Mouse (Mus musculus) cerebellum, postnatal 25 days (tissue): ENCODE results near the gene Ptprj.

Experiments
- DNase-seq, 2 experiments: peaks; one replicate each; pipeline ENCODE4 v3.0.0; 2021; ENCODE audit warnings: mixed read lengths in 2 of 2

Ptprj gene

DNA sequence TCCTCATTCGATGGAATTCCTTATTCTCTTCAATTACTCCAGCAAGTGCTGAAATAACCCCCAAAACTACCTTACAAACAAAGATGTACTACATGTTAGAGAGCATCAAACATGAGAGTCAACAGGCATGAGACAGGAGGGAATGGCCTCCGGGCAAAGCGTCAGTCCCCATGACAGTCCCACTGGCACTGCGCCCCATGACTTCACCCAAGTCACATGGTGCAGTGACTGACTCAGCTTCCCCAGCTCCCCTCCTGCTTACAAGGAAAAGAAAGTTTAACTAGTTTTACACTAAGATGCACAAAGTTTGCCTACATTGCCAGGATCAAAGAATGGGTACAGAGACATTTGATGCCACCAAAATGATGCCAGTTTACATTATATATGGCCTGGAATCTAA is 71.2 kb downstream of the Ptprj start:
- peak in 1 of 2 experiments; percentile 58 for DNase-seq

DNA sequence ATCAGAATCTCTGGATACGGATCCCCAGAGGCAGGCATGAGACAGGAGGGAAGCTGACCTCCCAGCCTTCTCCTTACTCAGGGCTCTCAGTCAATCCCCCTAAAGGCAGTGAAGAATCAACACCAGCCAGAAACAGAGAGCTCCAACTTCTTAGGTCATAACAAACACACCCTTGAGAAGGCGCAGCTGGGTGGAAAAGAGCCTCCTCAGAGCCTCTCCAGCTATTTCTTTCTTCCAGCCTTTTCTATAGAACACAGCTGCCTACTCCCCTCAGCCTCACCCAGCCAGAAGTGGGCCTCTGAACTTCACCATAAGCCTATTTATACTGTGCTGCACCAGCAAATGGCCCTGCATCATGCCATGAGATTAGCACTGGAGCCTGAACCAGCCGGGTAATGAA is 74.3 kb downstream of the Ptprj start:
- DNase-seq, result no peak

- peak; percentile 91 to 93 for DNase-seq
Measured at GRCm38 (mm10) chr2:90504731-90505171, 75.7 kb downstream of the Ptprj start.

DNA sequence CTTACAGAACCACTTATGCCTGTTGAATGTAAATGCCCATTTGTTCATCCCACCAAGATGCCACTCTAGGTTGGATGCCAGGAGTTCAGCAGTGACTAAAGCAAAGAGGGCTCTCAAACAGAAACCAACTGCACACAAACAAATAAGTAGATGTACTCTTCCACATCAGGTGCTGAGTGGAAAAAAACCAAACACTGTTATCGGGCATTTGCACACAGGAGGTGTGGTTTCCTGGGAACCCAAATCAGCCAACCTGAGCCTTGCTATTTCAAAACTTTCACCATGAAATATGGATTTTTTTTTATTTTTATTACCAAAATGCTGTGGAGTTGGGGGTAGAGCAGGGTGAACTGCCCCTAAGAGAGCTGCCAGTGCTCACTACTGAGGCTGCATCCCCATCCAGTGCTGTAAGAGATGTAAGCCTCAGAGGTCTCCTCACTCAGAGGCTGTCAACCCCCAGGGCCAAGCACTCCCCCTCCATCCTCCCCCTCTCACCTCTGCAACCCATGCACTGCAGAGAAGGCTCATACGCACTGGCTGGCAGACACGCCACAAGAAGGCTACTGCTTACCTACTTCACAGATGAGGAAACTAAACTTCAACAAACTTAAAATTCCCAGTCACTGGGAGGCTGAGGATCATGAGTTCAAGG is 77.1 kb downstream of the Ptprj start:
- no peak for DNase-seq

DNA sequence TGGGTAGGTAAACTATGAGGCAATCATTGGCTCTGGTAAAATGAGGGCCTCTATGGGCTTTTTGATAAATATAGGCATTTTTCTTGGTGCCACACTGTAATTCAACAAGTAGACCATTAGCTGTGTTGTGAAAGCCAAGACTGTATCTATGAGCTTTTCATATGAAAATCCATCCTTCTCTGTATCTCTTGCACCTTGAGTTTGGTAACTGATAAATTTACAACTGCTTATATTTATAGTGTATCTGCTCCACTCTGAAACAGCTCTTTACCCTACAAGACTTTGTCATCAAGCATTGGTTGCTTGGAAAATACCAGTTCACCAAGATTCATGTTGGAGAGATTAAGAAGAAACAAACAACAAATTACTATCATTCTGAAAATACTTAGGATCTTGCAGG is 77.7 kb downstream of the Ptprj start:
- DNase-seq, result no peak

GRCm38 (mm10) chr2:90501708-90502107 is 78.7 kb downstream of the Ptprj start:
- DNase-seq, result no peak

GRCm38 (mm10) chr2:90500892-90501291 is 79.6 kb downstream of the Ptprj start:
- DNase-seq, result no peak

- DNase-seq, result peak; percentile 96 to 97
Measured at GRCm38 (mm10) chr2:90499002-90499401, 81.4 kb downstream of the Ptprj start.

DNA sequence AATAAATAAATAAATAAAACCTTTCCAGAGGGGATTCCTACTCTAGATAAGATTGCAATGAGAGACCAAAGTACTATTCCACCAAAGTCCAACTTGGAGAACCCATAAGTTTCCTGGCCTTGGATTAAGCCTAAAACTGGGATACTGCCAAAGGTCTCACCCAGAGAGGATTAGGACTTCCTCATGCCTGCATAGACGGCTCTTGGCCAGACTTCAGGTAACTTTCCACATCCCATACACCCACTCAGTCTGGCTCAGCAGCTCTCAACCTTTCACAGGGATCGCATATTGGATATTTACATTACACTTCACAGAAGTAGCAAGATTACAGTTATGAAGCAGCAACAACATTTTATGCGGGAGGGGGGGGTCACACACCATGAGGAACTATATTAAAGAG is 82.9 kb downstream of the Ptprj start:
- no peak for DNase-seq

DNA sequence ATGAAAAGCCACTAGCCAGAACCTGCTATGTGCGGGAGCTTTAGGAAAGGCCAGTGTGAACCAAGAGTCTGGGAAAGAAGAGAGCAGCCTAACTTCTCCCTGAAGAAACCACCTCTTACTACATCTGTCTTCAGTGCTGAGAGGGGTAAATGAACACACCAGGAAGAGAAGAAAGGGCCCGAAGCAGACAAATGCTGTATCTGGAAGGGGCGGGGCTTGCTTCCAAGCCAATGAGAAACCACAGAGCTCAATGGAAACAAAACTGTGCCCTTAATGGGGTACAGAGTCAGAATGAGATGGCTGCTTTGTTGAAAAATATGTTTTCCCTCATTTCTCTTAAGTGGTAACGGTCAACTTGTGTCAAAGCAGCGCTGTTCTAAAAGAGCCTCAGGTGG is 83.8 kb downstream of the Ptprj start:
- DNase-seq, result no peak

- DNase-seq, result no peak
Measured at GRCm38 (mm10) chr2:90496012-90496679, 84.3 kb downstream of the Ptprj start.

GRCm38 (mm10) chr2:90490279-90491046 is 90.0 kb downstream of the Ptprj start:
- DNase-seq, result peak; percentile 66 to 70

DNA sequence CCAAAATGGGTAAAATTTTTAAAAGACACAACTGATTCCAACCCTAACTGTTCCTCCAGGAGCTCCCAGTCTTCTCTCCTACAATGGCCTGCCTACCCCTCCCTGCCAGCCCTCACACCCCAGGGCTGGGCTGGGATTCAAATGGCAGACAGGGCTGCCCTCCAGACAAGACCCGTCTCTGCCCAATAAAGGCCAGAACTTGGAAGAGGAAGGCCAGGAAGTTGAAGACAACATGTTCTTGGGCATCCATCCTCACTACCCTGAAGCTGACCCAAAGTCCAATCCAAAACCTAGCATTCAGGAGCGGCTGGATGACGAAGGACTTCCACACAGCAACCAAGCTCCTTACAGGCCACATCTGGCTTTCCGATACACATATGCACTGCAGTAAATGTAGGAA is 90.6 kb downstream of the Ptprj start:
- DNase-seq, result peak; percentile 66 to 77

GRCm38 (mm10) chr2:90488690-90489590 is 91.5 kb downstream of the Ptprj start:
- no peak for DNase-seq

DNA sequence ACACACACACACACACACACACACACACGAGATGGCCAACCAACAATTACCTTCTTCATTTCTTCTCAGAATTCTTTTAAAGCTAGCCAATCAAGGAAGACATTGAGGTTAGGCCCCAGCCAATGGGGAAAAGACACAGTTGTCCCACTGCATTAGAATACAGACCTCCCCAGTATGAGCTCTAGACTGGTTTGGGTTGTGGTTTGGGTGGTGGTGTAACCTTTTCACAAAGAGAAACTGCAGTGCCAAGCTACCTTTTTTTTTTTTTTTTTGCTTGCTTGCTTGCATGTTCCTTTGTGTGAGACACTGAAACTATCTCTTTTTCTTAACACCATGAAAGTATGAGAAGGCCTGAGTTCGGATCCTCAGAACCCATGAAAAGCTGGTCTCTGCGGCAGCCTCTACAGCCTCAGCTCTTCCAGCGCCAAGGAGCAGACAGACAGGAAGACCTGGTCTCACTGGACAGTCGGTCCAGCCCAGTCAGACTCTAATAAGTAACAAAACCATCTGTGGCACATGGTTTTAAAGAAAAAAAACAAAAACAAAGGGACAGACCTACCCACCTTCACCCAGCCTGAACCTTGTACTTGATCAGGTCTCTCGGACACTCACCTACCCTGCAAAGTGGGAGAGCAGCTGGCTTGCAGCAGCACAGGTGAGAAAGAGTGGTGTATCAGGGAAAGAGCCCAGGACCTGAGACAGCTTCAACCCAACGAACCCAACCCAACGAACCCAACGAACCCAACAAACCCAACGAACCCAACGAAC is 92.8 kb downstream of the Ptprj start:
- DNase-seq, result no peak

GRCm38 (mm10) chr2:90486226-90486755 is 94.2 kb downstream of the Ptprj start:
- DNase-seq, result no peak

DNA sequence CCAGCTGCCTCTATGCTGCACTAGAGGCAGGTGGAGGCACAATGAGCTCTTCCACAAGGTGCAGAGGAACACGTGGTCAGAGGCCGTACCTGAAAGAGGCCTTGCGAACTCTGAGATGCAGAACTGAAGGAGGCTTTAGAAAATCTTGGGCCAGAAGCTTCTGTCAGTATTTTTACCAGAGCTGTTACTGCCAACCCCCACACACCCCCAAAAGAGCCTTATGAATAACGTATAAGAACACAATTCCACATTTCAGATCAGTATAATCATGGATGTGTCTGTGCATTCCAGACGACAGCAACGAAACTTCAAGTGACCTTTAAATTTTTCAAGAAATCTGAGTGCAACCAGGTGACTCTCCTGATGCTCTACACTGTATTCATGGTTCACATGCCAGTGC is 98.9 kb downstream of the Ptprj start:
- no peak for DNase-seq

DNA sequence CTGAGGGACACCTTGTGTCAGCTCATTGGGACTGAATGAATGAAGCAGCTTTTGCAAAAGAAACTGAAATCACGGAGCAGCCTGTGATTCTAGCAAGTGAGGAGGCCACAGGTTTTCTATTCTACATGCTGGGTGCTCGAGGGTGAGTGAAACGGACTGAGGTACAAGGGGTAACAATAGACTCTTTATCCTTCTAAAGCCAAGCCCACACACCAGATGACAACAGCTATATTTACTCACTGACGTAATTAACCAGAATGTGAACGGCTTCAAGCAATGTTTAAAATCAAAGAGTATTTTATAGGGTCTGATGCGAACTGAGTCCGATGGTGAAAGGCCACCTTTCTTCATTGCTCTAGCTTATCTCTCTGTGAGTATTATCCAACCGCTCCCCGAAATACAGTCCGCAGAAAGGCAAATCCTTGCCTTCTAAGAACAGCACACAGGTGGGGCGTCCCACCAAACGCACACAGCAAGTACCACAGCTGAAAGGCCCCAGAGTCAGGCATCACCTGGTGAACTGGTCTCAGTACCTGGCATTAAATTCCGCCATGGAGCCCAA is 99.6 kb downstream of the Ptprj start:
- no peak for DNase-seq

DNA sequence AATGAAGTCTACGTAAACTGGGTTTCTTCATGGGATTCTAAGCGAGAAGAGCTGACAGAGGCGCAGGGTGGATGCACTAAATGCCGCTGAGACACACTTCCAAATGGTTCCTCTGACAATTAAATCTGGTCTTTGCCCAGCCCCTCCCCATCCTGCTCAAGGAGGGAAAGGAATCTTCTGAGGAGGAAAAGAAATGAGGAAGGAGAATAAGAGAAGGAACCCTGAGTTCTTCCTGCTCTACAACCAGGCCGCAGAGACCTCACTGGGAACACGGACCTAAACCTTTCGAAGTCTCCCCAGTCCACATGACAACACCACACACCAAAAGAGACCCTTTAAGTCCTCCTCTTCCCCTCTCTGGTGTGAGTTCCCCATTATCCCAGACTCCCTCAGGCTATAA is 101.9 kb downstream of the Ptprj start:
- no peak for DNase-seq

GRCm38 (mm10) chr2:90477617-90478016 is 102.8 kb downstream of the Ptprj start:
- peak; percentile 55 to 56 for DNase-seq

- no peak for DNase-seq
Measured at GRCm38 (mm10) chr2:90476792-90477191, 103.7 kb downstream of the Ptprj start.
